Mouse (Mus musculus) ES-Bruce4 (cell line): ENCODE measurements around the gene Noto. TPM values are rescaled to one million over a fixed set of nuclear protein-coding genes. Genes with fewer than 3 reads are reported as not detected.
"Not testable (repeated sequence)": the region's sequence is repeated elsewhere in the genome, so short reads cannot be mapped to it uniquely, and the experiment has no call there.

ENCODE experiments used
- H3K27ac ChIP-seq: 2 replicates; pipeline ENCODE4 v1.5.1; 2012; ENCODE audit warnings: low read length, inconsistent platforms; ENCODE audit not compliant: insufficient read depth
- H3K27me3 ChIP-seq: 2 replicates; pipeline ENCODE4 v1.6.1; 2012; ENCODE audit warnings: mild to moderate bottlenecking, low read length, inconsistent platforms; ENCODE audit not compliant: control insufficient read depth, poor library complexity, insufficient read depth, severe bottlenecking
- H3K36me3 ChIP-seq: 2 replicates; pipeline ENCODE4 v1.6.1; 2012; ENCODE audit warnings: inconsistent platforms, mild to moderate bottlenecking, low read length, moderate library complexity; ENCODE audit not compliant: control insufficient read depth, poor library complexity, insufficient read depth, severe bottlenecking
- H3K4me1 ChIP-seq: one replicate; pipeline ENCODE4 v1.8.1; 2011; ENCODE audit warnings: low read length; ENCODE audit not compliant: control insufficient read depth, insufficient read depth
- H3K4me3 ChIP-seq: 2 replicates; pipeline ENCODE4 v1.5.1; 2011; ENCODE audit warnings: low read depth, mild to moderate bottlenecking, low read length
- H3K9ac ChIP-seq: 2 replicates; pipeline ENCODE4 v1.6.1; 2012; ENCODE audit warnings: low read depth, mild to moderate bottlenecking, inconsistent platforms; ENCODE audit not compliant: poor library complexity, severe bottlenecking
- H3K9me3 ChIP-seq: replicated peaks from 2 replicates; pipeline ENCODE4 v1.6.1; 2012; ENCODE audit warnings: mild to moderate bottlenecking, low read length, inconsistent platforms; ENCODE audit not compliant: control insufficient read depth, poor library complexity, insufficient read depth, severe bottlenecking
- CTCF ChIP-seq: IDR thresholded peaks from one replicate; pipeline ENCODE4 v1.8.1; 2011; ENCODE audit warnings: low read depth, low read length
- EP300 ChIP-seq: IDR thresholded peaks from 2 replicates; pipeline ENCODE4 v1.6.1; 2011; ENCODE audit warnings: low read depth, low read length; ENCODE audit not compliant: insufficient read depth
- POLR2A ChIP-seq: IDR thresholded peaks from one replicate; pipeline ENCODE4 v1.8.1; 2011; ENCODE audit warnings: low read length; ENCODE audit not compliant: insufficient read depth
- polyA plus RNA-seq: library from polyadenylated mRNA; stranded (reverse); fragments of >200 nt; gene quantifications from 2 replicates; pipeline ENCODE4 v1.2.4, GENCODE M21; 2011; ENCODE audit warnings: low read depth; ENCODE audit not compliant: missing spikeins, insufficient read depth, insufficient read length

The Noto gene
- polyA plus RNA-seq, 1 experiment, result not detected

DNA sequence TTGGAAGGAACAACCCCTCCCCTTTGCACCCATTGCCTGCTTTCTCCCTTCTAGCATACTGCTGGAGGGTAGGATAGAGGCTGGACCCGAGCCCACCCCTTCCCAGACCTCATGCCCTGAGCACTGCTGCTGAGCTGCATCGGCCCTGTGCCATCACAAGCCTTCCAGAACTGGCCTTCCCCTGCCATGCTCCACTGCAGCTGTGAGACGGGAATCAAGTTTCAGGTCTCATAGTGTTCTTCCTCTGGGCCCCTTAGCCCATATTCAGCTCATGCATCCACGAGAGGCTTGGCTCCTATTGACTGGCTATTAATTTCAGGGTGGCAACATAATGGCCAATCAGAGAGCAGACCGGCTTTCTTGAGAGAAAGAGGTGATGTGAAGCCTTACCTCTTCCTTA, 21.6 kb downstream of the Noto start:
- H3K27me3 ChIP-seq, result no peaks in the 10 kb centered on the region
- H3K9me3 ChIP-seq, result no peaks in the 10 kb centered on the region
- H3K4me1 ChIP-seq, result no peaks in the 10 kb centered on the region
- TF ChIP-seq EP300, result no peak
- no peak for TF ChIP-seq CTCF
- TF ChIP-seq POLR2A, result no peak
- no peak overlapping the region for H3K9ac ChIP-seq
- peaks cover 15% of the 10 kb centered on the region for H3K36me3 ChIP-seq
- no peak overlapping the region for H3K27ac ChIP-seq
- no peak overlapping the region for H3K4me3 ChIP-seq

DNA sequence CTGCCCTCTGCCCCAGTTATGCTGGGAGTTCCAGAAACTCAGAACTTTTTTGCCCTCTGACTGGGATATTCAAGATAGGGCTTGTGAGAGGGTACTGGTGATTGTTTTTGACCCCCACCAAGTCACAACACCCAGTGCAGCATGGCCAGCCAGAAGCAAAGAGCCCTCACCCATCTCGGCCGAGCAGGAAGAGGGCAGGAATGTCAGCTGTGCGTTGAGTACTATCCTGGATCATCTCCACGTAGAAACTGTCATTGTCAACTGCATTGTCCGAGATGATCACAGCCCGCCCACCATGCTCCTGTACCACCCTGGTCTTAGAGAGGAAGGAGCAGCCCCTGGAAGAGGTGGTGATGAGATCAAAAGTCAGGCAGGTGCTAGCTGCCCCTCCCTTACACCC, 23.7 kb downstream of the Noto start:
- H3K4me1 ChIP-seq, result no peaks in the 10 kb centered on the region
- H3K9me3 ChIP-seq, result no peaks in the 10 kb centered on the region
- no peaks in the 10 kb centered on the region for H3K27me3 ChIP-seq
- 0 out of 2 replicates have a peak, but pooled peaks cover 8% of the 10 kb centered on the region for H3K36me3 ChIP-seq
- no peak overlapping the region for H3K27ac ChIP-seq
- no peak for TF ChIP-seq POLR2A
- no peak for TF ChIP-seq EP300
- TF ChIP-seq CTCF, result no peak
- H3K9ac ChIP-seq, result no peak overlapping the region
- no peak overlapping the region for H3K4me3 ChIP-seq

DNA sequence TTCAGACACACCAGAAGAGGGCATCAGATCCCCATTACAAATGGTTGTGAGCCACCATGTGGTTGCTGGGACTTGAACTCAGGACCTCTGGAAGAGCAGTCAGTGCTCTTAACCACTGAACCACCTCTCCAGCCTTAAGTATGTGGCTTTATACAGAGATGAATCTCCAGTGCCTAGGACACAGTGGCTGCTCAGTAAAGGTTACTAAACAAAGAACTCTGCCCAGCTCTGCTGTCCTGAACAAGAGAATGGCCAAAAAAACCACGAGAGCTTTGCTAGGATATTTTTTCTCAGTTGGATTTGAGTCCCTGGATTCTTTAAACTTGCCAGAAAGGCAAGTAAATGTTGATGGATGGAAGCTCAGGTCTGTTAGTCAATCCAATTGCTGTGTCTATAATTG, 26.5 kb downstream of the Noto start:
- not testable (repeated sequence) for H3K4me1 ChIP-seq, H3K27me3 ChIP-seq, H3K36me3 ChIP-seq, H3K27ac ChIP-seq, H3K4me3 ChIP-seq, H3K9me3 ChIP-seq
- H3K9ac ChIP-seq, result peak overlapping the region; percentile 67

DNA sequence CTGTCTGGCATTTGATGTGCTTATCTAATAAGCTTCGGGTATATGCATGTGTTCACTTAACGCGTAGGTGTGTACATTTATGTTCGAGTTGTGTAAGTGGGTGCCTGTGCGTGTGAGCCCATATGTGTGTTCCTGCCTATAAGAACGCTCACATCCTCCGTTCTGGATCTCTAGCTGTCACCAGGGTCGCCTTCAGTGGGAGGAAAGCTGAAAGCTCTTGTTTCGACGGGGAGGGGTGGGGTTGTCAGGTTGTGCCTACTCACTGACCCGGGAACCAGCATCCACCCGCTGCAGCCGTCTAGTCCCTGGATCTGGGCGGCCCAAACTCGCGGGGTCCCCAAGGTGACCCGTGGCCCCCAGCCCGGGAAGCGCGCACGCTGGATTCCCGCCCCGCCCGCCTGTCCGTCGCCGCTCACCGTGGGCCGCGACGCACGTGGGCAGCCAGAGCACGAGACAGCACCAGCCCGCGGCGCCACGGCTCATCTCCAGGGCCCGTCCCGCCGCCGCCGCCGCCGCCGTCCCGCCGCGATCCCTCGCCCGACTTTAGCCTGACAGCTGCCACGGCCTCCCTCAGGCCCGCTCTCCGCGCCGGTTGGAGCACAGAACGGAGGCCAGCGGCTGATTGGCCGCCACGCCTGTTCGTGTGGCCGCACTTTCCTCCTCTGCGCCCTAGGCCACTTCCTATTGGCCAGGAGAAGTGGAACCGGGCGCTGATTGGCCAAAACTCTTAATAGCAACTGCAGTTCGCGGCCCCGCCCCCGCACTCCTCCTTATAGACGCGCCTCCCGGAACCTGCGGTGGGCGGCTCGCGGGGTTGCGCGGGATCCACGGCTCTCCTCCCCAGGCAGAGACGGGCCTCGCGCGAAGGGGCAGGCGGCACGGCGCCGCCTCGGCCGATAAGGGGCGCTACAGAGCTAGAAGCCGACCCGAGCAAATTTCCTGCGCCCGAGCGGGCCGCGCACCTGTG, 27.3 kb downstream of the Noto start, which contains the start of gene Cct7:
Gene Cct7, plus strand, starts transcription at position 818 of the 967 bp plus-strand sequence.
- TF ChIP-seq CTCF (peak; percentile 3), POLR2A (peak; percentile 28), EP300 (no peak)
- no peaks in the 10 kb centered on the region for H3K9me3 ChIP-seq
- peak within 1 kb of the TSS; percentile 83 for H3K9ac ChIP-seq
- peaks cover 9% of the 10 kb centered on the region for H3K36me3 ChIP-seq
- H3K27me3 ChIP-seq, result no peaks in the 10 kb centered on the region
- H3K27ac ChIP-seq, result peak within 1 kb of the TSS; percentile 58
- H3K4me1 ChIP-seq, result peaks cover 2% of the 10 kb centered on the region
- peak within 1 kb of the TSS; percentile 97 for H3K4me3 ChIP-seq

DNA sequence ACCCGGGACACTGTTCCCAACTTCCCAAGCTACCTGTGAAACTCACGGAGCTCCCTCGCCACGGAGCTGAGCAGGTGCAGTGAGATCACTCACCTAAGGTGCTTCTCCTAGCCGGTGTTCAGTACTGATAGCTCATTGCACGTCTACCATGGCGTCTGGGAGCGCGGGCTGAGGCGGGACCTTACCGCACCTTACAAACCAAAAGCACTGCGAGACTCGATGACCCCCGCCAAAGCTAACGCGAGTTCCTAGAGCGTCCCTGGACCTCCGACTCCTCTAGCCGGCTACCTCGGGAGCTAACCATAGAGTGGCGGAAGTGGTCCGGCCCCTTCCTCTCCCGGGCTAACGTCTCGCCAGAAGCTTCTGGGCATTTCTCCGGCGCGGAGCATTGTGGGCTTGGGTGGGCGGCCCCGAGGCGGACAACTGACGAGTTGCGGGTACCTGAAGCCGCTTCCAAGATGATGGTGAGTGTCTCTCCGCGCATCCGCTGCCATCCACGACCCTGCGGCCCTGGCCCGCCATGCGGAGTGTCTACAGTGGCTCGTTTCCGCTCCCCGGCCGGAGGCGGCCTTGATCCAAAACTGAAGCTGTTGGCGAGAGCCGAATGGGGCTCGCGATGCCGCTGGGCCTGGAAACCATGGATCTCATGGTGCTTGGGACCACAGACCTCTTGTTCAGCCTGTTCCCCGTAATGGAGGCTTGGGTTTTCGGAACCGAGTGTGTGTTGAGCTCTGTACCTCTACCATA, 28.2 kb downstream of the Noto start, which contains the start of gene Pradc1:
Gene Pradc1, minus strand, starts transcription at position 307 of the 747 bp plus-strand sequence.
- 0 out of 2 replicates have a peak, but pooled peaks have one; percentile 37 for TF ChIP-seq EP300
- TF ChIP-seq POLR2A, result peak; percentile 91
- no peak for TF ChIP-seq CTCF
- Histone ChIP-seq H3K9me3 (no peaks in the 10 kb centered on the region), H3K9ac (peak within 1 kb of the TSS; percentile 83), H3K27ac (peak within 1 kb of the TSS; percentile 58), H3K4me1 (peaks cover 2% of the 10 kb centered on the region), H3K27me3 (no peaks in the 10 kb centered on the region), H3K36me3 (peaks cover 9% of the 10 kb centered on the region), H3K4me3 (peak within 1 kb of the TSS; percentile 97)

DNA sequence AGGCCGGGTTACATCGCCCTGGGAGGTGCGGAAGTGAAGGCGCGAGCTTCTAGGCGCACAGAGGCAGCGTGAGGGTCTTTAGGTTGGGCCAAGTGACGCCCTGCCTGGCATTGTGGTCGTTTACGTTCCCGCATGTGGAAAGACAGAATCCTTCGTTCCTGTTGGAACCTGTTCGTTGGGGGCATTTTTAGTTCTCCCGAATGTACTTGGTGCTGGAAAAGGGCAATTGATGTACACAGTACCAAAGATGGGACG, 28.7 kb downstream of the Noto start:
- H3K27ac ChIP-seq, result no peak overlapping the region
- peak overlapping the region; percentile 83 for H3K9ac ChIP-seq
- H3K27me3 ChIP-seq, result no peaks in the 10 kb centered on the region
- H3K4me3 ChIP-seq, result peak overlapping the region; percentile 89
- no peak for TF ChIP-seq EP300
- no peak for TF ChIP-seq CTCF
- TF ChIP-seq POLR2A, result no peak
- peaks cover 9% of the 10 kb centered on the region for H3K36me3 ChIP-seq
- H3K4me1 ChIP-seq, result peaks cover 2% of the 10 kb centered on the region
- no peaks in the 10 kb centered on the region for H3K9me3 ChIP-seq
